Mouse (Mus musculus) cerebellum, adult 2 months (tissue): ENCODE results near the gene Adgre1.
"Not testable (repeated sequence)": the region's sequence is repeated elsewhere in the genome, so short reads cannot be mapped to it uniquely, and the experiment has no call there.

ENCODE experiments used
- CTCF ChIP-seq: fragments of 200-500 bp; IDR thresholded peaks from 2 replicates; pipeline ENCODE4 v1.5.1; 2011; ENCODE audit warnings: low read depth, mild to moderate bottlenecking, control low read depth, low read length, moderate library complexity, borderline replicate concordance; ENCODE audit not compliant: insufficient read depth
- POLR2A ChIP-seq: fragments of 200-500 bp; IDR thresholded peaks from 2 replicates; pipeline ENCODE4 v1.6.1; 2011; ENCODE audit warnings: low read length, control low read depth, borderline replicate concordance; ENCODE audit not compliant: insufficient read depth

DNA sequence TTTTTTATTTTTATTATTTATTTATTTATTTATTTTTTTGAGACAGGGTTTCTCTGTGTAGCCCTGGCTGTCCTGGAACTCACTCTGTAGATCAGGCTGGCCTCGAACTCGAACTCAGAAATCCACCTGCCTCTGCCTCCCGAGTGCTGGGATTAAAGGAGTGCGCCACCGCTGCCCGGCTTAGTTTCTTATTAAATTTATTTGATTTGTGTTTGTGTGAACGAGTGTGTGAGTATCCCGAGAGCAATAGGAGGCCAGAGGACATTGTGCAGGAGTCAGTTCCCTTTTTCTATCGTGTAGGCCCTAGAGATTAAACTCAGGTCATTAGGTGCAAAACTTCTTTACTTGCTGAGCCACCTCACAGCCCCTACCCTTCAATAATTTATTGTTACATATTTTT is 23.3 kb upstream of the Adgre1 start:
- not testable (repeated sequence) for TF ChIP-seq CTCF, POLR2A
